Mouse (Mus musculus) liver, embryonic 14.5 days (tissue): ENCODE measurements around the gene Podxl. TPM values are rescaled to one million over a fixed set of nuclear protein-coding genes. Genes with fewer than 3 reads are reported as not detected.

Experiments
- ATAC-seq: fragments of 200-750 bp; cut with Nextera tagmentation; 2 replicates; pipeline ENCODE4 v1.8.0; 2017; ENCODE audit warnings: moderate number of reproducible peaks, mild to moderate bottlenecking, moderate library complexity; ENCODE audit not compliant: insufficient read depth
- DNase-seq, 3 experiments: peaks; one replicate each; pipeline ENCODE4 v3.0.0-alpha.2; 2012 to 2013; ENCODE audit warnings: low read depth in 3 of 3, low spot score in 3 of 3
- H3K27ac ChIP-seq: fragments of 300-500 bp; sonication (generic); 2 replicates; pipeline ENCODE4 v1.5.1; 2014; ENCODE audit warnings: moderate library complexity, mild to moderate bottlenecking, control low read depth, inconsistent platforms
- H3K27me3 ChIP-seq: fragments of 300-500 bp; sonication (generic); 2 replicates; pipeline ENCODE4 v1.6.1; 2014; ENCODE audit warnings: mild to moderate bottlenecking, low read length, moderate library complexity; ENCODE audit not compliant: control insufficient read depth, insufficient read depth
- H3K36me3 ChIP-seq: fragments of 300-500 bp; sonication (generic); replicated peaks from 2 replicates; pipeline ENCODE4 v1.6.1; 2014; ENCODE audit warnings: low read depth; ENCODE audit not compliant: control insufficient read depth, insufficient read depth
- H3K4me1 ChIP-seq, 2 experiments: fragments of 200-500 bp in 1 of 2; fragments of 300-500 bp in 1 of 2; sonication (generic) in 1 of 2; replicated peaks; 2 replicates each; pipeline ENCODE4 v1.6.1; 2012 to 2014; ENCODE audit warnings: antibody characterized with exemption in 1 of 2, inconsistent platforms in 1 of 2, low read length in 1 of 2; ENCODE audit not compliant: control insufficient read depth in 2 of 2, insufficient read depth in 2 of 2
- H3K4me2 ChIP-seq: fragments of 300-500 bp; sonication (generic); 2 replicates; pipeline ENCODE4 v1.6.1; 2014; ENCODE audit warnings: low read depth, mild to moderate bottlenecking, control low read depth, moderate library complexity
- H3K4me3 ChIP-seq, 2 experiments: fragments of 200-500 bp in 1 of 2; fragments of 300-500 bp in 1 of 2; sonication (generic) in 1 of 2; 2 replicates each; pipeline ENCODE4 v1.5.1; 2012 to 2014; ENCODE audit warnings: low read depth in 2 of 2, low read length in 2 of 2, mild to moderate bottlenecking in 2 of 2, control low read depth in 1 of 2, inconsistent platforms in 1 of 2, moderate library complexity in 1 of 2; ENCODE audit not compliant: insufficient read depth in 1 of 2
- H3K9ac ChIP-seq: fragments of 300-500 bp; sonication (generic); replicated peaks from 2 replicates; pipeline ENCODE4 v1.6.1; 2014; ENCODE audit warnings: mild to moderate bottlenecking, control low read depth, moderate library complexity
- H3K9me3 ChIP-seq: fragments of 300-500 bp; sonication (generic); 2 replicates; pipeline ENCODE4 v1.6.1; 2016; ENCODE audit warnings: low read length, mixed read lengths; ENCODE audit not compliant: control insufficient read depth
- CTCF ChIP-seq: IDR thresholded peaks from 2 replicates; pipeline ENCODE4 v1.5.1; 2016; ENCODE audit warnings: antibody characterized with exemption, low read depth, control low read depth
- EP300 ChIP-seq: IDR thresholded peaks from 2 replicates; pipeline ENCODE4 v1.6.1; 2016; ENCODE audit warnings: antibody characterized with exemption, low read depth
- WGBS: fragments of 180-500 bp; shearing (Covaris S2); extraction: QIAGEN DNeasy Blood & Tissue Kit; methylation state at CpG from one replicate; pipeline ENCODE4 v1.1.7; 2014; ENCODE audit not compliant: insufficient replicate concordance; 5-methylcytosine and 5-hydroxymethylcytosine counted together
- polyA plus RNA-seq, 2 experiments: library from polyadenylated mRNA; depleted of rRNA in 1 of 2; stranded (reverse) in 1 of 2; unstranded in 1 of 2; fragments of >200 nt; fragmentation: Nextera tagmentation in 1 of 2; extraction: Ambion mirVana in 1 of 2; gene quantifications; 2 replicates each; pipeline versions ENCODE4 v1.2.1 to v1.2.3; 2012 to 2014

Gene Podxl
- polyA plus RNA-seq, 2 experiments, result 5.0 to 8.2 TPM

GRCm38 (mm10) chr6:31537193-31537592 lies 26.6 kb downstream of the Podxl start:
- WGBS, result 26% methylated on average over 4 of the region's 4 CpGs
- ATAC-seq, result no peak
- H3K4me1 ChIP-seq, result peaks cover 14 to 26% of the 10 kb centered on the region in 2 experiments

GRCm38 (mm10) chr6:31534705-31535104 lies 29.1 kb downstream of the Podxl start:
- peaks cover 14 to 19% of the 10 kb centered on the region in 2 experiments for H3K4me1 ChIP-seq

More at GRCm38 (mm10) chr6:31537193-31537592, 26.6 kb downstream of the Podxl start:
- Histone ChIP-seq H3K9ac (no peak overlapping the region; the same call in 1 of the 2 replicates), H3K4me3 (no peak overlapping the region), H3K27me3 (no peaks in the 10 kb centered on the region), H3K36me3 (no peaks in the 10 kb centered on the region), H3K27ac (no peak overlapping the region), H3K4me2 (no peak overlapping the region), H3K9me3 (no peaks in the 10 kb centered on the region)
- TF ChIP-seq CTCF (no peak), EP300 (no peak)
- DNase-seq, result no peak

GRCm38 (mm10) chr6:31531880-31532279 lies 31.9 kb downstream of the Podxl start:
- no peak for ATAC-seq
- no peaks in the 10 kb centered on the region for H3K27me3 ChIP-seq
- H3K4me1 ChIP-seq, result peaks cover under 1 to 2% of the 10 kb centered on the region in 2 experiments; a peak in 2 of 4 replicates
- no peaks in the 10 kb centered on the region for H3K9me3 ChIP-seq
- no peak for DNase-seq
- no peak overlapping the region for H3K27ac ChIP-seq
- no peak overlapping the region for H3K4me3 ChIP-seq
- no peak overlapping the region for H3K9ac ChIP-seq
- no peak overlapping the region for H3K4me2 ChIP-seq
- H3K36me3 ChIP-seq, result no peaks in the 10 kb centered on the region; the same call in 1 of the 2 replicates
- WGBS, result 65% methylated on average over 3 of the region's 3 CpGs
- TF ChIP-seq CTCF (no peak), EP300 (no peak)

More at GRCm38 (mm10) chr6:31534705-31535104, 29.1 kb downstream of the Podxl start:
- DNase-seq (no peak), ATAC-seq (no peak)
- no peaks in the 10 kb centered on the region for H3K9me3 ChIP-seq
- no peak overlapping the region for H3K27ac ChIP-seq
- no peak overlapping the region for H3K9ac ChIP-seq
- WGBS, result 89% methylated on average over 5 of the region's 5 CpGs
- no peak overlapping the region for H3K4me3 ChIP-seq
- TF ChIP-seq CTCF, result no peak
- no peak for TF ChIP-seq EP300
- H3K4me2 ChIP-seq, result no peak overlapping the region
- no peaks in the 10 kb centered on the region for H3K27me3 ChIP-seq
- no peaks in the 10 kb centered on the region for H3K36me3 ChIP-seq

GRCm38 (mm10) chr6:31528339-31528738 lies 35.4 kb downstream of the Podxl start:
- H3K36me3 ChIP-seq, result peaks cover 2% of the 10 kb centered on the region; the same call in 1 of the 2 replicates
- no peaks in the 10 kb centered on the region for H3K9me3 ChIP-seq
- TF ChIP-seq CTCF (no peak), EP300 (no peak)
- ATAC-seq (no peak), DNase-seq (no peak)
- H3K4me3 ChIP-seq, result no peak overlapping the region
- H3K9ac ChIP-seq, result no peak overlapping the region
- no peak overlapping the region for H3K4me2 ChIP-seq
- no peaks in the 10 kb centered on the region for H3K4me1 ChIP-seq
- WGBS, result 74% methylated on average over 5 of the region's 5 CpGs
- no peaks in the 10 kb centered on the region for H3K27me3 ChIP-seq
- no peak overlapping the region for H3K27ac ChIP-seq

- Histone ChIP-seq H3K27me3 (no peaks in the 10 kb centered on the region), H3K36me3 (peaks cover 2% of the 10 kb centered on the region; the same call in 1 of the 2 replicates), H3K4me1 (no peaks in the 10 kb centered on the region), H3K27ac (no peak overlapping the region), H3K4me2 (no peak overlapping the region), H3K9ac (no peak overlapping the region), H3K9me3 (no peaks in the 10 kb centered on the region), H3K4me3 (no peak overlapping the region)
- DNase-seq, result peak; percentile 46 to 59 (median 50)
- 49% methylated on average over 7 of the region's 7 CpGs for WGBS
- TF ChIP-seq EP300, result no peak
- TF ChIP-seq CTCF, result peak; percentile 81
- ATAC-seq, result 0 out of 2 replicates have a peak, but pooled peaks have one; percentile 32
Measured at GRCm38 (mm10) chr6:31527897-31528296, 35.9 kb downstream of the Podxl start.
